Mouse (Mus musculus): Measurements from ENCODE around the gene Rpl10a. TPM values are rescaled to one million over a fixed set of nuclear protein-coding genes. Genes with fewer than 3 reads are reported as not detected.
A peak's percentile ranks its signal among the peaks of the same experiment; 100 is the strongest.
"Not testable (repeated sequence)": the region's sequence is repeated elsewhere in the genome, so short reads cannot be mapped to it uniquely, and the experiment has no call there.

The Rpl10a gene
- total RNA-seq, 1 experiment from 2014 or later, result 443 TPM

- ATAC-seq (ENCODE audit: extremely low read depth, insufficient number of reproducible peaks, low FRiP score, poor library complexity, severe bottlenecking), result no peak
These were observed 27.4 kb upstream of the Rpl10a start for GRCm38 (mm10) chr17:28300850-28301249.

GRCm38 (mm10) chr17:28305172-28305571 is 23.1 kb upstream of the Rpl10a start:
- no peak for ATAC-seq (ENCODE audit: extremely low read depth, insufficient number of reproducible peaks, low FRiP score, poor library complexity, severe bottlenecking)

- ATAC-seq (ENCODE audit: extremely low read depth, insufficient number of reproducible peaks, low FRiP score, poor library complexity, severe bottlenecking), result peak; percentile 58
These were observed 19.7 kb upstream of the Rpl10a start for GRCm38 (mm10) chr17:28308297-28309195.

- ATAC-seq (ENCODE audit: extremely low read depth, insufficient number of reproducible peaks, low FRiP score, poor library complexity, severe bottlenecking), result no peak
These were observed 17.4 kb upstream of the Rpl10a start for GRCm38 (mm10) chr17:28310831-28311230.

GRCm38 (mm10) chr17:28311366-28312132 is 16.7 kb upstream of the Rpl10a start:
- ATAC-seq (ENCODE audit: extremely low read depth, insufficient number of reproducible peaks, low FRiP score, poor library complexity, severe bottlenecking), result no peak

GRCm38 (mm10) chr17:28312232-28313211 is 15.7 kb upstream of the Rpl10a start:
- ATAC-seq (ENCODE audit: extremely low read depth, insufficient number of reproducible peaks, low FRiP score, poor library complexity, severe bottlenecking), result no peak

GRCm38 (mm10) chr17:28313212-28313879 is 14.9 kb upstream of the Rpl10a start, which contains the start of gene Fance:
Gene Fance, plus strand, starts transcription at chr17:28313519.
- peak; percentile 95 for ATAC-seq (ENCODE audit: extremely low read depth, insufficient number of reproducible peaks, low FRiP score, poor library complexity, severe bottlenecking)

GRCm38 (mm10) chr17:28313880-28314225 is 14.4 kb upstream of the Rpl10a start:
- ATAC-seq (ENCODE audit: extremely low read depth, insufficient number of reproducible peaks, low FRiP score, poor library complexity, severe bottlenecking), result no peak

- ATAC-seq (ENCODE audit: extremely low read depth, insufficient number of reproducible peaks, low FRiP score, poor library complexity, severe bottlenecking), result no peak
These were observed 12.6 kb upstream of the Rpl10a start for GRCm38 (mm10) chr17:28315611-28316160.

GRCm38 (mm10) chr17:28316476-28316875 is 11.8 kb upstream of the Rpl10a start:
- ATAC-seq (ENCODE audit: extremely low read depth, insufficient number of reproducible peaks, low FRiP score, poor library complexity, severe bottlenecking), result no peak

GRCm38 (mm10) chr17:28317091-28317490 is 11.2 kb upstream of the Rpl10a start:
- ATAC-seq (ENCODE audit: extremely low read depth, insufficient number of reproducible peaks, low FRiP score, poor library complexity, severe bottlenecking), result no peak

GRCm38 (mm10) chr17:28317725-28318124 is 10.5 kb upstream of the Rpl10a start:
- no peak for ATAC-seq (ENCODE audit: extremely low read depth, insufficient number of reproducible peaks, low FRiP score, poor library complexity, severe bottlenecking)

GRCm38 (mm10) chr17:28321700-28322099 is 6.6 kb upstream of the Rpl10a start:
- ATAC-seq (ENCODE audit: extremely low read depth, insufficient number of reproducible peaks, low FRiP score, poor library complexity, severe bottlenecking), result no peak

- no peak for ATAC-seq (ENCODE audit: extremely low read depth, insufficient number of reproducible peaks, low FRiP score, poor library complexity, severe bottlenecking)
These were observed 4.5 kb upstream of the Rpl10a start for GRCm38 (mm10) chr17:28323786-28324185.

- not testable (repeated sequence) for ATAC-seq (ENCODE audit: extremely low read depth, insufficient number of reproducible peaks, low FRiP score, poor library complexity, severe bottlenecking)
These were observed 3.9 kb upstream of the Rpl10a start for GRCm38 (mm10) chr17:28324416-28324815.

- ATAC-seq (ENCODE audit: extremely low read depth, insufficient number of reproducible peaks, low FRiP score, poor library complexity, severe bottlenecking), result no peak
These were observed 2.5 kb upstream of the Rpl10a start for GRCm38 (mm10) chr17:28325751-28326150.

GRCm38 (mm10) chr17:28326951-28327350 is 1.3 kb upstream of the Rpl10a start:
- no peak for ATAC-seq (ENCODE audit: extremely low read depth, insufficient number of reproducible peaks, low FRiP score, poor library complexity, severe bottlenecking)

GRCm38 (mm10) chr17:28327673-28328325 is 472 bp upstream of the Rpl10a start:
- no peak for ATAC-seq (ENCODE audit: extremely low read depth, insufficient number of reproducible peaks, low FRiP score, poor library complexity, severe bottlenecking)
